Mouse (Mus musculus): ENCODE measurements around the gene Cog4.
"Not testable (repeated sequence)": the region's sequence is repeated elsewhere in the genome, so short reads cannot be mapped to it uniquely, and the experiment has no call there.

Gene Cog4

DNA sequence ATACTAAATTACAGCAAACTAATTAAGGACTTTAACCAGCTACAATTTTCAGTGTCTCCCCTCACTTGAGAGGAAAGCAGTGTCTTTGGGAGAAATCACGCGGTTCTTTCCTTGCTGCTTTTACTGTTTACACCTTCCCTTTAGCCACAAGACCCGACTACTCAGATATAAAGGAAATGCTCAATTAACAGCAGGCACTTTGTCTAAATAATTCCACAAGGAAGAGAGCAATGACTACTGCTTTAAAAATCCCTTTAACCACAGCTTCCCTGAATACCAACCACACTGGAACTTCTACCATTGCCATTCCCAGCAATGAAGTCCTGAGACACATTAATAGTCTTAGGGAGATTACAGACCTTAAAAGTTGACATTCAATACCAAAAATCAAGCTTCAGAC, 17.9 kb upstream of the Cog4 start:
- in situ Hi-C loops (cut with MboI, MseI), result loop anchor here (10.0 kb wide), 2 partner anchors 156 to 456 kb away; no protein-coding TSS in a partner anchor

DNA sequence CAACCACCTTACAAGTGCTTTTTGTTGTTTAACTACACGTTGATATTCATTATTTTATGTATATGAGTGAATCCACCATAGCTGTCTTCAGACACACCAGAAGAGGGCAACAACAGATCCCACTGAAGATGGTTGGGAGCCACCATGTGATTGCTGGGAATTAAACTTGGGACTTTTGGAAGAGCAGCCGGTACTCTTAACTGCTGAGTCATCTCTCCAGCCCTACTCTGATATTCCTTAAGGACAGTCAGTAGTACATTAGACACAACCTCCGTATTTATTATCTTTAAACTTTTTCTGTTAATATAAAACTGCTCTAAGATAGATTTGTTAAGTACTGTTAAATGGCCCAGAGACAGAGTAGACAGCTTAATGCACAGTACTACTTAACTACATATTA, 14.4 kb upstream of the Cog4 start:
- in situ Hi-C loops (cut with MboI, MseI), result no loop called here

- in situ Hi-C loops (cut with MboI, MseI), result no loop called here
These were observed 4.3 kb upstream of the Cog4 start for GRCm38 (mm10) chr8:110842012-110842574.

DNA sequence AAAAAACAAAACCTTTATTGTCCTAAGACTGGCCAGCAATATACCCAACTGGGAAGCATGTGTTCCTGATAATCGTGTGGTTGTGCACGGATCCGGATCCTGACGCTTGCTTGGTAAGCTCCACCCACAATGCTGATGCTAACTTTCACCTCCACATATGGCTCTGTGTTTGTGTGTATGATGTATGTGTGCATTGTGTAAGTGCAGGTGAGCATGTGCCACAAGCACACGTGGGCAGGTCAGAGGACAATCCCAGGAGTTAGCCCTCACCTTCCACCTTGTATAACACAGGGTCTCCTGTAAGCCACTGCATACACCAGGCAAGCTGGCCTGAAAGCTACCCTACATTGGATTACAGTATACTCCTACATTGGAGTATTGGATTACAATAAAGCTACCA, 3.2 kb upstream of the Cog4 start:
- in situ Hi-C loops (cut with MboI, MseI), result no loop called here

GRCm38 (mm10) chr8:110844941-110845340, 1.5 kb upstream of the Cog4 start:
- in situ Hi-C loops (cut with MboI, MseI), result no loop called here

GRCm38 (mm10) chr8:110845821-110846404, 487 bp upstream of the Cog4 start:
- in situ Hi-C loops (cut with MboI, MseI), result no loop called here

DNA sequence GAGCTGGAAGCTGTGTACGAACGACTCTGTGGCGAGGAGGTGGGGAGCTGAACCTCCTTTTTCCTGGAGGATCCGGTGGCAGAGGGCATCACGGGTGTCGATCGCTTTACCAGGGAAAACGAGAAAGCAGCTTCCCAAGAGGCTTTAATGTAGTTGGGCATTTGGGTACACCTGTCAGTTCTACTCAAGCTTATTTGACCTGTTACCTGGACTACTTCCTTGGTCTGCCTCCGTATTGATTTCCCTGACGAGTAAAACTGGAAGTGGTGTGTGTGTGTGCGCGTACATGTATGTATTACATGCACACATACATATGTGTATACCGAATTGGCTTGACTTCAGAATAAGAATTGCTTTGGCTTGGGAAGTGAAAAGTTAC, 760 bp downstream of the Cog4 start:
- in situ Hi-C loops (cut with MboI, MseI), result no loop called here

- in situ Hi-C loops (cut with MboI, MseI), result no loop called here
These were observed 1.5 kb downstream of the Cog4 start for GRCm38 (mm10) chr8:110847645-110848495.

- in situ Hi-C loops (cut with MboI, MseI), result no loop called here
These were observed 4.8 kb downstream of the Cog4 start for GRCm38 (mm10) chr8:110851186-110851585.

DNA sequence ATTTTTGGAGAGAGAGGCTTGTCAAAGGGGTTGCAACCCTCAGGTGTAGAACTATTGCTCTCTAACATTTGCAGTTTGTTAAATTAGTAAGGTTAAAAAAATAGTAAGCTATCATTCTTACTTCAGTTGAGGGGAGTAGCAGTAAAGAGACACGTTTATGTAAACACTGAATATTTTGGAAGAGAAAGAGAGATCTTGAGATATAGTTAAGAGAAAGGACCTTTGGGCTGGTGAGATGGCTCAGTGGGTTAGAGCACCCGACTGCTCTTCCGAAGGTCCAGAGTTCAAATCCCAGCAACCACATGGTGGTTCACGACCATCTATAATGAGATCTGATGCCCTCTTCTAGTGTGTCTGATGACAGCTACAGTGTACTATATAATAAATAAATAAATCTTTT, 9.7 kb downstream of the Cog4 start:
- in situ Hi-C loops (cut with MboI, MseI), result not testable (repeated sequence)

DNA sequence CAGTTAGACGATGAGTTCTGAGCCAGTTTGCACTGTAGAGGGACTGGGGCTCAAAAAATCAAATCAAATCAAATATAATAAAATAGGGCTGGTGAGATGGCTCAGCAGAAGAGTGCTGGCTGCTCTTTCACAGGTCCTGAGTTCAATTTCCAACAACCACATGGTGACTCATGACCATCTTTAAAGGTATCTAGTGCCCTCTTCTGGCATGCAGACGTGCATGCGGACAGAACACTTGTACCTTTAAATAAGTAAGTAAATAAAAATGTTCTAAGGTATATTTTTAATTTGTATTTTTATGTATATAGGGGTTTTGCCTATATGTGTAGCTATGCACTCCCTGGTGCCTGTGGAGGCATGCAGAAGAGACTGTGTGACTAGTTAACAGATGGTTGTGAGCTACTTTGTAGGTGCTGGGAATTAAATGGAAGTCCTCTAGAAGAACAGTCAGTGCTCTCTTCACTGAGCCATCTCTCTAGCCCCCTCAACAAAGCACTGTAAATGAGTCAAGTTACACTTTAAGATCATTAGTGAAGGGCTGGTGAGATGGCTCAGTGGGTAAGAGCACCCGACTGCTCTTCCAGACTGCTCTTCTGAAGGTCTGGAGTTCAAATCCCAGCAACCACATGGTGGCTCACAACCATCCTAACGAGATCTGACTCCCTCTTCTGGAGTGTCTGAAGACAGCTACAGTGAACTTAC, 10.5 kb downstream of the Cog4 start:
- in situ Hi-C loops (cut with MboI, MseI), result no loop called here

GRCm38 (mm10) chr8:110859651-110860501, 13.5 kb downstream of the Cog4 start:
- in situ Hi-C loops (cut with MboI, MseI), result no loop called here

GRCm38 (mm10) chr8:110861347-110862025, 15.1 kb downstream of the Cog4 start:
- in situ Hi-C loops (cut with MboI, MseI), result not testable (repeated sequence)

- in situ Hi-C loops (cut with MboI, MseI), result no loop called here
These were observed 24.1 kb downstream of the Cog4 start for GRCm38 (mm10) chr8:110870501-110870900.

- in situ Hi-C loops (cut with MboI, MseI), result no loop called here
These were observed 31.5 kb downstream of the Cog4 start for GRCm38 (mm10) chr8:110877862-110878261.

DNA sequence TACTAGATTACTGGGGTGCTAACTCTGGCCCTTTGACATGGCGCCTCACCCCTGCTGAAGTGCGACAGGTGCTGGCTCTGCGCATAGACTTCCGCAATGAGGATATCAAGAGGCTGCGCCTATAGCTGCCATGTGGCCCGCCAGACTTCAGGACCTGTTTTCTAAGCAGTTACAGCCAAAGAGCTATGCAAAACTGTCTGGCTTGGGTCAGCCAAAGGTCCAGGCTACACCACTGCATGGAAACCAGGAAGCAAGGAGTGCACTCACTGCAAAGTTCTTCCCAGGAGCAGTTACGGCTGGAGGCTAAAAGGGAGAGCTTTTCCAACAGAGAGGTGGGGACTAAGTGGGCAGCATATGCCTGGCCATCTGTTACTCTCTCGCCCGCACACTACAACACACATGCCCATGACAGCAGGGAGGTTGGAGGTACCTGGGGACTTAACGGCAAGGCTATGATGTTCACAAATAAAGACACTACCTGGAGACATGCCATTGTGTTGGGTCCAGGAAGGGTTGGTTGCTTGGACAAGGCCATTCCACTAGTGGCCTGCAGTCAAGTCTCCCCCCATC, 35.4 kb downstream of the Cog4 start:
- in situ Hi-C loops (cut with MboI, MseI), result no loop called here

DNA sequence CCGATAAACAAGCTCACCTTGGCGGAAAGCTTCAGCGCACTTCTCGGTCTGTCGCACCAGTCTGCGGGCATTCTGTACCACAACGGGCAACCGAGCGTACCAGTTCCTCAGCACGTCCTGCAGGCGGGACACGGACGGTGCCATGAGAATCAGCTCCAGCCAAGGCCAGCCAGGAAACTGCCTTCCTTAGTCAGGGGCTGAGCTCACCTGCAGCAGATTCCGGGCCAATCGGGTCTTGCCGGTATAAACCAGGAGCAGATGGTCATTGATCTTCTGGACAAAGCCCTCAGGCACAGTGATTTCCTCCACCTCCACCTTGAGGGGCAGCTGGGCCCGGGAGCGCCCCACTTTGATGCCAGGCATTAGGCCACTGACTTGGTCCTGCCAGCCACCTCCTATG, 37.4 kb downstream of the Cog4 start:
- in situ Hi-C loops (cut with MboI, MseI), result no loop called here

DNA sequence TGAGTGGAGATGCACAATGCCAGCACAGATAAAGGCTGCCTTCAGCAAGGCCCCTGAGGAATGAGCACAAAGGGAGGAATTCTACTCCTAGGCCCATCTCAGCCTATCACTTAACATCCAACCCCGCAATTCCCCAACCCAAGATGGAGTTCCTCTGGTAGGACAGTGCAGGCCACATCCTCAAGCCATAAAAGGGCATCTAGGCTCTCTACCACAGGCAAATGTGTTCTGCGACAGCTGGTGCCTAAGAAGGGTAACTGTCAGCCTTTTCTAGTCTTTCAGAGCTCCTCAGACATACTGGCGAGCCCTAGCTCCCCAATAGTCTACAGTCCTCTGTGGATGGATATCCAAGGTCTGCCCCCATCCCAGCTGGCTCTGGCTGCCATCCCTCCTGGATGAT, 40.2 kb downstream of the Cog4 start:
- in situ Hi-C loops (cut with MboI, MseI), result no loop called here

DNA sequence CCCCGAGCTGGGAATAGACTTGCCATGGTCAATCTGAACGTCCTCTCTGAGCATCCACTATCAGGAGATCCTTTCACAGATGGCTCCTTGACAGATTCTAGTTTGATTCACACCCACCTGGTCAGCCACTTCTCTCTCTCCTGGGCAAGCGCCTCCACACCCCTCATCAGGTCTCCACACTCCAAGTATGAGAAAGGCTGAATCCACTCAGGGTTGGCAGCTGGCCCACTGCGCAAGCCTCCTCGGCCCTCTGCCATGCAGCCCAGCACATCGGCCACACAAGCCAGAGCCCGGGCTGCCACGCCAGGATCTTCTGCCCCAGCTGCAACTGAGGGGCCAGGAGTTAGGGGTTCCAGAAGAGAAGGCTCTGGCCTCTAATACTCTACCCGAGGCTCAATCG, 41.2 kb downstream of the Cog4 start:
- in situ Hi-C loops (cut with MboI, MseI), result no loop called here

- in situ Hi-C loops (cut with MboI, MseI), result no loop called here
These were observed 42.0 kb downstream of the Cog4 start for GRCm38 (mm10) chr8:110888441-110888840.

DNA sequence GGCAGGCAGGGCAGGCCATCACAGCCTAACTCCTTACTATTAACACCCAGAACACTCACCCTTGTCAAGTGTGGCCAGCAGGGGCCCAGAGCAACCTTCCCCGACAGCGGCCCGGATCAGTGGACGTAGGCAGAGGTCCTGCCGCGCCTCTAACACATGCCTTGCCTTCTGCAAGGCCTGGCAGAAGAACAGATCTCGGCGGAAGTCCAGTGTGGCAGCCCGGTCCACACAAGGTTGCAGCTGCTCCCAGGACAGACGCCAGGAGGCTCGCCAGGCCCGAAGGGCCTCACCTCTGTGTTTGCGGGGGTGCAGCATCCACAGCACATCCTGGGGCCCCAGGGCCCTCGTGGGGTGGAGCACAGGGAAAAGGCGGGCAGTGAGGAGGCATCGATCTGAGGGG, 42.5 kb downstream of the Cog4 start:
- in situ Hi-C loops (cut with MboI, MseI), result no loop called here
